Mouse (Mus musculus): Measurements from ENCODE around the gene 2310039H08Rik. TPM values are rescaled to one million over a fixed set of nuclear protein-coding genes. Genes with fewer than 3 reads are reported as not detected.

The 2310039H08Rik gene
- polyA plus RNA-seq, 1 experiment from 2014 or later, result 78.8 TPM

- WGBS, result 31% methylated on average over 8 of the region's 8 CpGs
- Histone ChIP-seq H3K36me3 (no peaks in the 10 kb centered on the region), H3K4me2 (no peak overlapping the region), H3K9ac (no peak overlapping the region), H3K9me3 (no peaks in the 10 kb centered on the region), H3K4me1 (peaks cover 7% of the 10 kb centered on the region), H3K4me3 (no peak overlapping the region), H3K27ac (no peak overlapping the region), H3K27me3 (no peaks in the 10 kb centered on the region)
- ATAC-seq (ENCODE audit: insufficient number of reproducible peaks, low FRiP score, low TSS enrichment, low read depth), result no peak
Observed at GRCm38 (mm10) chr17:46767868-46768267, 4.6 kb upstream of the 2310039H08Rik start.

- Histone ChIP-seq H3K36me3 (peaks cover 16% of the 10 kb centered on the region), H3K4me2 (no peak overlapping the region), H3K27me3 (no peaks in the 10 kb centered on the region), H3K4me3 (no peak overlapping the region), H3K9me3 (no peaks in the 10 kb centered on the region), H3K4me1 (peaks cover 14% of the 10 kb centered on the region), H3K27ac (no peak overlapping the region), H3K9ac (no peak overlapping the region)
- ATAC-seq (ENCODE audit: insufficient number of reproducible peaks, low FRiP score, low TSS enrichment, low read depth), result no peak
- 91% methylated on average over 11 of the region's 11 CpGs for WGBS
Observed at GRCm38 (mm10) chr17:46770546-46770945, 1.9 kb upstream of the 2310039H08Rik start.

GRCm38 (mm10) chr17:46771025-46771424 is 1.4 kb upstream of the 2310039H08Rik start:
- Histone ChIP-seq H3K36me3 (peaks cover 21% of the 10 kb centered on the region), H3K27me3 (no peaks in the 10 kb centered on the region), H3K4me1 (peaks cover 14% of the 10 kb centered on the region), H3K9ac (no peak overlapping the region), H3K4me3 (no peak overlapping the region), H3K27ac (no peak overlapping the region), H3K9me3 (no peaks in the 10 kb centered on the region), H3K4me2 (no peak overlapping the region)
- ATAC-seq (ENCODE audit: insufficient number of reproducible peaks, low FRiP score, low TSS enrichment, low read depth), result no peak
- 82% methylated on average over 4 of the region's 4 CpGs for WGBS

GRCm38 (mm10) chr17:46771616-46772015 is 819 bp upstream of the 2310039H08Rik start:
- H3K9ac ChIP-seq, result no peak overlapping the region
- H3K9me3 ChIP-seq, result no peaks in the 10 kb centered on the region
- WGBS, result 65% methylated on average over 17 of the region's 17 CpGs
- H3K27ac ChIP-seq, result peak overlapping the region; percentile 93
- no peaks in the 10 kb centered on the region for H3K27me3 ChIP-seq
- peak overlapping the region; percentile 86 for H3K4me3 ChIP-seq
- peaks cover 14% of the 10 kb centered on the region for H3K4me1 ChIP-seq
- peaks cover 27% of the 10 kb centered on the region for H3K36me3 ChIP-seq
- no peak for ATAC-seq (ENCODE audit: insufficient number of reproducible peaks, low FRiP score, low TSS enrichment, low read depth)
- H3K4me2 ChIP-seq, result peak overlapping the region; percentile 56

- Histone ChIP-seq H3K27me3 (no peaks in the 10 kb centered on the region), H3K36me3 (peaks cover 30% of the 10 kb centered on the region), H3K9ac (0 out of 2 replicates have a peak overlapping the region, but pooled peaks have one; percentile 88), H3K9me3 (no peaks in the 10 kb centered on the region), H3K4me1 (peaks cover 14% of the 10 kb centered on the region), H3K27ac (peak overlapping the region; percentile 93), H3K4me3 (peak overlapping the region; percentile 86), H3K4me2 (peak overlapping the region; percentile 56)
- no peak for ATAC-seq (ENCODE audit: insufficient number of reproducible peaks, low FRiP score, low TSS enrichment, low read depth)
- WGBS, result 7% methylated on average over 5 of the region's 5 CpGs
Observed at GRCm38 (mm10) chr17:46772038-46772403, 414 bp upstream of the 2310039H08Rik start.

GRCm38 (mm10) chr17:46773278-46774130 is 1.1 kb downstream of the 2310039H08Rik start:
- H3K4me3 ChIP-seq, result peak overlapping the region; percentile 86
- 7% methylated on average over 19 of the region's 20 CpGs for WGBS
- peaks cover 14% of the 10 kb centered on the region for H3K4me1 ChIP-seq
- H3K9ac ChIP-seq, result peak overlapping the region; percentile 88
- no peaks in the 10 kb centered on the region for H3K27me3 ChIP-seq
- H3K4me2 ChIP-seq, result peak overlapping the region; percentile 56
- no peaks in the 10 kb centered on the region for H3K9me3 ChIP-seq
- ATAC-seq (ENCODE audit: insufficient number of reproducible peaks, low FRiP score, low TSS enrichment, low read depth), result no peak
- peaks cover 45% of the 10 kb centered on the region for H3K36me3 ChIP-seq
- H3K27ac ChIP-seq, result peak overlapping the region; percentile 93

- H3K4me1 ChIP-seq, result peaks cover 14% of the 10 kb centered on the region
- no peaks in the 10 kb centered on the region for H3K27me3 ChIP-seq
- no peak for ATAC-seq (ENCODE audit: insufficient number of reproducible peaks, low FRiP score, low TSS enrichment, low read depth)
- H3K4me2 ChIP-seq, result peak overlapping the region; percentile 56; the same call in 1 of the 2 replicates
- H3K9ac ChIP-seq, result no peak overlapping the region
- peaks cover 51% of the 10 kb centered on the region for H3K36me3 ChIP-seq
- WGBS, result 30% methylated on average over 2 of the region's 2 CpGs
- H3K9me3 ChIP-seq, result no peaks in the 10 kb centered on the region
- H3K27ac ChIP-seq, result no peak overlapping the region
- H3K4me3 ChIP-seq, result peak overlapping the region; percentile 86; the same call in 1 of the 2 replicates
Observed at GRCm38 (mm10) chr17:46774131-46774472, 1.7 kb downstream of the 2310039H08Rik start.

GRCm38 (mm10) chr17:46775070-46775469 is 2.6 kb downstream of the 2310039H08Rik start:
- Histone ChIP-seq H3K9me3 (no peaks in the 10 kb centered on the region), H3K27ac (no peak overlapping the region), H3K4me2 (no peak overlapping the region), H3K9ac (no peak overlapping the region), H3K27me3 (no peaks in the 10 kb centered on the region), H3K36me3 (peaks cover 59% of the 10 kb centered on the region), H3K4me3 (no peak overlapping the region), H3K4me1 (peaks cover 14% of the 10 kb centered on the region)
- 92% methylated on average over 9 of the region's 9 CpGs for WGBS
- no peak for ATAC-seq (ENCODE audit: insufficient number of reproducible peaks, low FRiP score, low TSS enrichment, low read depth)

GRCm38 (mm10) chr17:46776087-46776486 is 3.7 kb downstream of the 2310039H08Rik start:
- Histone ChIP-seq H3K27ac (no peak overlapping the region), H3K4me3 (no peak overlapping the region), H3K9me3 (no peaks in the 10 kb centered on the region), H3K4me1 (peaks cover 19% of the 10 kb centered on the region), H3K36me3 (peaks cover 66% of the 10 kb centered on the region), H3K4me2 (no peak overlapping the region), H3K27me3 (no peaks in the 10 kb centered on the region), H3K9ac (no peak overlapping the region)
- 81% methylated on average over 3 of the region's 3 CpGs for WGBS
- no peak for ATAC-seq (ENCODE audit: insufficient number of reproducible peaks, low FRiP score, low TSS enrichment, low read depth)

GRCm38 (mm10) chr17:46781876-46782275 is 9.4 kb downstream of the 2310039H08Rik start:
- H3K4me3 ChIP-seq, result peak overlapping the region; percentile 64
- 2% methylated on average over 11 of the region's 11 CpGs for WGBS
- peaks cover 37% of the 10 kb centered on the region for H3K36me3 ChIP-seq
- H3K27ac ChIP-seq, result peak overlapping the region; percentile 86
- H3K4me2 ChIP-seq, result peak overlapping the region; percentile 61
- H3K27me3 ChIP-seq, result no peaks in the 10 kb centered on the region
- peak overlapping the region; percentile 72 for H3K9ac ChIP-seq
- ATAC-seq (ENCODE audit: insufficient number of reproducible peaks, low FRiP score, low TSS enrichment, low read depth), result no peak
- no peaks in the 10 kb centered on the region for H3K9me3 ChIP-seq
- peaks cover 7% of the 10 kb centered on the region for H3K4me1 ChIP-seq

- peak; percentile 90 for ATAC-seq (ENCODE audit: insufficient number of reproducible peaks, low FRiP score, low TSS enrichment, low read depth)
- WGBS, result under 1% methylated on average over 44 of the region's 44 CpGs
- H3K4me3 ChIP-seq, result peak within 1 kb of the TSS; percentile 64
- no peaks in the 10 kb centered on the region for H3K27me3 ChIP-seq
- H3K4me2 ChIP-seq, result peak within 1 kb of the TSS; percentile 61
- no peaks in the 10 kb centered on the region for H3K9me3 ChIP-seq
- H3K36me3 ChIP-seq, result peaks cover 30% of the 10 kb centered on the region
- H3K27ac ChIP-seq, result peak within 1 kb of the TSS; percentile 86
- peak within 1 kb of the TSS; percentile 72 for H3K9ac ChIP-seq
- peaks cover 7% of the 10 kb centered on the region for H3K4me1 ChIP-seq
Observed at GRCm38 (mm10) chr17:46782341-46783221, 10.1 kb downstream of the 2310039H08Rik start, which contains the start of gene Rpl7l1. Gene Rpl7l1 (minus strand): TSS chr17:46782672.

GRCm38 (mm10) chr17:46783222-46783565 is 10.8 kb downstream of the 2310039H08Rik start:
- Histone ChIP-seq H3K9ac (no peak overlapping the region), H3K36me3 (peaks cover 24% of the 10 kb centered on the region), H3K27ac (peak overlapping the region; percentile 86), H3K4me2 (peak overlapping the region; percentile 61; the same call in 1 of the 2 replicates), H3K9me3 (no peaks in the 10 kb centered on the region), H3K27me3 (no peaks in the 10 kb centered on the region), H3K4me1 (peaks cover 7% of the 10 kb centered on the region), H3K4me3 (peak overlapping the region; percentile 64)
- WGBS, result 80% methylated on average over 2 of the region's 2 CpGs
- no peak; the same call in 1 of the 2 replicates for ATAC-seq (ENCODE audit: insufficient number of reproducible peaks, low FRiP score, low TSS enrichment, low read depth)
